Mouse (Mus musculus): ENCODE data around the gene Tmem17.

Gene Tmem17

GRCm38 (mm10) chr11:22512038-22513001 is at the start of gene Tmem17:
Gene Tmem17 (plus strand): TSS chr11:22512088.
- peak; percentile 28 to 35 for DNase-seq (ENCODE audit: low read depth in 2 of 2, low spot score in 2 of 2)

- no peak for DNase-seq (ENCODE audit: low read depth in 2 of 2, low spot score in 2 of 2)
Observed at GRCm38 (mm10) chr11:22479836-22480619, 31.9 kb upstream of the Tmem17 start.

GRCm38 (mm10) chr11:22481639-22482361 is 30.1 kb upstream of the Tmem17 start:
- DNase-seq (ENCODE audit: low read depth in 2 of 2, low spot score in 2 of 2) = no peak

- DNase-seq (ENCODE audit: low read depth in 2 of 2, low spot score in 2 of 2) = no peak
Observed at GRCm38 (mm10) chr11:22482362-22482760, 29.5 kb upstream of the Tmem17 start.

- DNase-seq (ENCODE audit: low read depth in 2 of 2, low spot score in 2 of 2) = no peak
Observed at GRCm38 (mm10) chr11:22493694-22494319, 18.1 kb upstream of the Tmem17 start.

- no peak for DNase-seq (ENCODE audit: low read depth in 2 of 2, low spot score in 2 of 2)
Observed at GRCm38 (mm10) chr11:22494941-22495340, 16.9 kb upstream of the Tmem17 start.

GRCm38 (mm10) chr11:22499396-22499795 is 12.5 kb upstream of the Tmem17 start:
- no peak for DNase-seq (ENCODE audit: low read depth in 2 of 2, low spot score in 2 of 2)

GRCm38 (mm10) chr11:22499886-22500285 is 12.0 kb upstream of the Tmem17 start:
- DNase-seq (ENCODE audit: low read depth in 2 of 2, low spot score in 2 of 2) = no peak

GRCm38 (mm10) chr11:22500771-22501566 is 10.9 kb upstream of the Tmem17 start:
- no peak for DNase-seq (ENCODE audit: low read depth in 2 of 2, low spot score in 2 of 2)

GRCm38 (mm10) chr11:22513075-22513474 is 1.2 kb downstream of the Tmem17 start:
- no peak for DNase-seq (ENCODE audit: low read depth in 2 of 2, low spot score in 2 of 2)

GRCm38 (mm10) chr11:22515061-22515460 is 3.2 kb downstream of the Tmem17 start:
- no peak for DNase-seq (ENCODE audit: low read depth in 2 of 2, low spot score in 2 of 2)

GRCm38 (mm10) chr11:22518445-22518844 is 6.6 kb downstream of the Tmem17 start:
- DNase-seq (ENCODE audit: low read depth in 2 of 2, low spot score in 2 of 2) = no peak

- DNase-seq (ENCODE audit: low read depth in 2 of 2, low spot score in 2 of 2) = no peak
Observed at GRCm38 (mm10) chr11:22520251-22520650, 8.4 kb downstream of the Tmem17 start.

GRCm38 (mm10) chr11:22524606-22525005 is 12.7 kb downstream of the Tmem17 start:
- no peak for DNase-seq (ENCODE audit: low read depth in 2 of 2, low spot score in 2 of 2)

GRCm38 (mm10) chr11:22540600-22540999 is 28.7 kb downstream of the Tmem17 start:
- DNase-seq (ENCODE audit: low read depth in 2 of 2, low spot score in 2 of 2) = no peak

GRCm38 (mm10) chr11:22560061-22560460 is 48.2 kb downstream of the Tmem17 start:
- no peak for DNase-seq (ENCODE audit: low read depth in 2 of 2, low spot score in 2 of 2)

GRCm38 (mm10) chr11:22560503-22561328 is 48.8 kb downstream of the Tmem17 start:
- no peak for DNase-seq (ENCODE audit: low read depth in 2 of 2, low spot score in 2 of 2)

- no peak for DNase-seq (ENCODE audit: low read depth in 2 of 2, low spot score in 2 of 2)
Observed at GRCm38 (mm10) chr11:22561329-22561592, 49.4 kb downstream of the Tmem17 start.

- DNase-seq (ENCODE audit: low read depth in 2 of 2, low spot score in 2 of 2) = no peak
Observed at GRCm38 (mm10) chr11:22563706-22564105, 51.8 kb downstream of the Tmem17 start.

Data from CD8-positive naive resting alpha-beta T cell, adult 2 months (primary cell).